Mouse (Mus musculus) forebrain, embryonic 14.5 days (tissue): ENCODE measurements around the gene Cwh43. TPM values are rescaled to one million over a fixed set of nuclear protein-coding genes. Genes with fewer than 3 reads are reported as not detected.
A peak's percentile ranks its signal among the peaks of the same experiment; 100 is the strongest.

ENCODE experiments used
- ATAC-seq: fragments of 200-750 bp; cut with Nextera tagmentation; 2 replicates; pipeline ENCODE4 v1.8.0; 2017; ENCODE audit warnings: mild to moderate bottlenecking, moderate library complexity
- DNase-seq: peaks from one replicate; pipeline ENCODE4 v3.0.0-alpha.2; 2015; ENCODE audit warnings: low spot score
- H3K27ac ChIP-seq: fragments of 300-500 bp; sonication (generic); 2 replicates; pipeline ENCODE4 v1.5.1; 2014; ENCODE audit warnings: low read depth, mild to moderate bottlenecking, control low read depth, low read length, moderate library complexity
- H3K27me3 ChIP-seq: fragments of 300-500 bp; sonication (generic); replicated peaks from 2 replicates; pipeline ENCODE4 v1.6.1; 2014; ENCODE audit warnings: low read length, control low read depth, mixed read lengths; ENCODE audit not compliant: control insufficient read depth, insufficient read depth
- H3K36me3 ChIP-seq: fragments of 300-500 bp; sonication (generic); 2 replicates; pipeline ENCODE4 v1.6.1; 2014; ENCODE audit warnings: low read length, control low read depth; ENCODE audit not compliant: control insufficient read depth, insufficient read depth
- H3K4me1 ChIP-seq: fragments of 300-500 bp; sonication (generic); 2 replicates; pipeline ENCODE4 v1.6.1; 2014; ENCODE audit warnings: antibody characterized with exemption, low read length, control low read depth; ENCODE audit not compliant: control insufficient read depth, insufficient read depth
- H3K4me2 ChIP-seq: fragments of 300-500 bp; sonication (generic); 2 replicates; pipeline ENCODE4 v1.6.1; 2014; ENCODE audit warnings: mild to moderate bottlenecking, control low read depth, low read length
- H3K4me3 ChIP-seq: fragments of 300-500 bp; sonication (generic); 2 replicates; pipeline ENCODE4 v1.5.1; 2014; ENCODE audit warnings: low read depth, low read length, control low read depth
- H3K9ac ChIP-seq: fragments of 300-500 bp; sonication (generic); 2 replicates; pipeline ENCODE4 v1.6.1; 2014; ENCODE audit warnings: mild to moderate bottlenecking, low read length, control low read depth, moderate library complexity
- H3K9me3 ChIP-seq: fragments of 300-500 bp; sonication (generic); replicated peaks from 2 replicates; pipeline ENCODE4 v1.6.1; 2016; ENCODE audit warnings: low read length, control low read depth, mixed read lengths; ENCODE audit not compliant: control insufficient read depth
- WGBS: fragments of 180-500 bp; shearing (Covaris S2); extraction: QIAGEN DNeasy Blood & Tissue Kit; methylation state at CpG from one replicate; pipeline ENCODE4 v1.1.7; 2014; 5-methylcytosine and 5-hydroxymethylcytosine counted together
- polyA plus RNA-seq: library from polyadenylated mRNA; unstranded; fragments of >200 nt; fragmentation: Nextera tagmentation; extraction: Ambion mirVana; gene quantifications from 2 replicates; pipeline ENCODE4 v1.2.1, GENCODE M21; 2014

The Cwh43 gene
- polyA plus RNA-seq, 1 experiment from 2014 or later: not detected

DNA sequence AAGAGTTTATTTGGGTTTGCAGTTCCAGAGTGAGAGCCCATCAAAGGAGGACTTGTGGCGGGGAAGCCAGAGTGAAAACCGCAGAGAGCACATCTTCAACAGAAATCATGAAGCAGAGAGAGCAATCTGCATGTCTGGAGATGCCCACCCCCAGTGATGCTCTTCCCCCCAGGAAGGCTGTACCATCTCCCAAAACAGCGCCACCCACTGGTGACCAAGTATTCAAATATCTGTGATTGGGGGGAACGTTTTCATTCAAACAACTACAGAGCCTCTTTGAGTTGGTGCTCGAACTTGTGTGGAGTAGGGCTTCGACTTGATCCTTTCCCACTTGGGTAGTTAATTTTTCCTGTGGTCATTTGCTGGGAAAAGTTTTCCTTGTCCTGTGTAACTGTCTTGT, 1.1 kb upstream of the Cwh43 start:
- Histone ChIP-seq H3K4me2 (no peak overlapping the region), H3K4me1 (peaks cover 15% of the 10 kb centered on the region), H3K9me3 (no peaks in the 10 kb centered on the region), H3K27ac (no peak overlapping the region), H3K4me3 (no peak overlapping the region), H3K27me3 (peaks cover 24% of the 10 kb centered on the region), H3K9ac (no peak overlapping the region), H3K36me3 (no peaks in the 10 kb centered on the region)
- DNase-seq (no peak), ATAC-seq (no peak)
- 82% methylated on average over 6 of the region's 6 CpGs for WGBS

DNA sequence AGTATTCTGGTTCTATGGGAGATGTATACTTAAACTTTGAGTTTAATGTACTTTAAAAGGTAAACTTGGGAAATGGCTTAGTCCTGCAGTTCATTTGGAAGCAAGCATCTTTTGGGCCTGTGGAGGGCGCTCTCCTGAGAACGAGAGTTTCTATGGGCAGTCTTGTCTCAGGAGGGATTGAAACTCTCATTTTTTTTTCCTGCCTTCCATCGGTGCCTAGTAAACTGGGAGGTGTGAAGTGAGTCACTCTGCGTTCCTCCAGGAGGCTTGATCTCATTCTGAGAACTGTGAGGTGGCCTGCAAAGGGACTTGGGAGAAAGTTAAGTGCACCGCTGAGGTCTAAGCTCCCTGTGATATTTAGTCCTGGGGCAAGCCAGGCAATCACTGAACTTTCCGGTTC, 986 bp downstream of the Cwh43 start:
- WGBS: 42% methylated on average over 6 of the region's 6 CpGs
- Histone ChIP-seq H3K9me3 (no peaks in the 10 kb centered on the region), H3K4me1 (peaks cover 7% of the 10 kb centered on the region; the same call in 1 of the 2 replicates), H3K9ac (no peak overlapping the region), H3K27ac (no peak overlapping the region), H3K4me2 (no peak overlapping the region), H3K36me3 (no peaks in the 10 kb centered on the region), H3K4me3 (no peak overlapping the region), H3K27me3 (peaks cover 24% of the 10 kb centered on the region)
- no peak for DNase-seq
- ATAC-seq: no peak

DNA sequence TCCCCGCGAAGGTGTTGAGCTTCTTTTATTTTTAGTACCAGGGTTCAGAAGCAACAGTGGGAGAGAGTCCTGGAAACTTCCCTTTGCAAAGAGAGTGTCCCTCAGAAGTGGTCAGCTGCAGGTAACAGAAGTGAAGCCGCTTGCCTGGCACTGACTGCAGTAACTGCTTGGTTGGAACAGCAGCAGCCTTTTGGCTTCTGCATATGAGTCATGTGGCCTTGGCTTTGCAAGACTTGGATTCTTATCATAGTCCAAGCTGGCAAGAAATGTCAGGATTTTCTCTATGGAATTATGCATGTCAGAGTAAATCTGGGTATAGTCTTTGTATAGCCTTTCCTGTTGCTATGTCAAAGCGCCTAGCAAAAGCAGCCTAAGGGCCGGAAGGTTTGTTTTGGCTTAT, 4.1 kb downstream of the Cwh43 start:
- Histone ChIP-seq H3K9ac (no peak overlapping the region), H3K27me3 (peaks cover 18% of the 10 kb centered on the region), H3K4me2 (no peak overlapping the region), H3K4me1 (peaks cover 7% of the 10 kb centered on the region; the same call in 1 of the 2 replicates), H3K4me3 (no peak overlapping the region), H3K36me3 (no peaks in the 10 kb centered on the region), H3K27ac (no peak overlapping the region), H3K9me3 (no peaks in the 10 kb centered on the region)
- ATAC-seq (no peak), DNase-seq (no peak)
- 80% methylated on average over 5 of the region's 5 CpGs for WGBS

DNA sequence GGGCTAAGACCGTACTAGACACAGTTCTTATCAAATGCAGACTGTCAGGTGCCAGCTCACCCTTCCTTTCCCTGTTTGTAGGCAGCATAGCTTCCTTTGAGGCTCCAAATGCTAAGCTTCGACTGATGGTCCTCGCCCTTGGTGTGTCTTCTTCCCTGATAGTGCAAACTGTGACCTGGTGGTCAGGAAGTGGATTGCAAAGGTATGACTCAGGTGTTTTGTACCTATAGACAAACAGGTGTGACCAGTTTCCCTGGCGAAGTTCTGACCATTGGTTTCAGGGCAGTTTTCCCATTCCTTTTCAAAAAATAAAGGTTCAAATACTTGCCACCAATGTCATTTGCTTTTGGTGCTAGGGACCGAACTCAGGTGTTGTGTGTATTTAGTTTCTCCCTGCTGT, 5.9 kb downstream of the Cwh43 start:
- no peak for ATAC-seq

DNA sequence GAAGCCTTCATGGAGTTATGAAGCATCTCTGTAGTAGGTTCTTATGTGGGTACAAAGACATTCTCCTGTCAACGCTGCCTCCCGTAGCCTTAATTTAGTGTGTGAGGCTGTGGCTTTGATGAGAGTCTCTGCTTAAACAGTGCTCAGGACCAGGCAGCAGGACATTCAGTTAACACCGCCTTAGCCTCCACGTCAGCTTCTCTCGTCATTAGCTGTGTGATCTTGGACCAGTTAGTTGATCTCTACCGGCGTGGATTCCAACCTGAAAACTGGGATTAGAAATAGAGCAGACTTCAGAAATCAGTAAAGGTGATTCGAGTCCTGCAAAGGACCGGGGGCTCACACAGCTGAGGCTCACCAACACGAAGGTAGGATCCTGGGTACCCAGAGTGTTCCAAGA, 8.3 kb downstream of the Cwh43 start:
- no peaks in the 10 kb centered on the region for H3K4me1 ChIP-seq
- ATAC-seq (no peak), DNase-seq (no peak)
- WGBS: 84% methylated on average over 10 of the region's 10 CpGs
- H3K27ac ChIP-seq: no peak overlapping the region
- no peaks in the 10 kb centered on the region for H3K36me3 ChIP-seq
- no peak overlapping the region for H3K4me3 ChIP-seq
- H3K9ac ChIP-seq: no peak overlapping the region
- no peaks in the 10 kb centered on the region for H3K9me3 ChIP-seq
- H3K27me3 ChIP-seq: no peaks in the 10 kb centered on the region
- H3K4me2 ChIP-seq: no peak overlapping the region

More for the DNA sequence above, 5.9 kb downstream of the Cwh43 start:
- H3K36me3 ChIP-seq: no peaks in the 10 kb centered on the region
- H3K4me3 ChIP-seq: no peak overlapping the region
- H3K4me1 ChIP-seq: no peaks in the 10 kb centered on the region
- H3K9me3 ChIP-seq: no peaks in the 10 kb centered on the region
- peaks cover 5% of the 10 kb centered on the region; the same call in 1 of the 2 replicates for H3K27me3 ChIP-seq
- no peak overlapping the region for H3K4me2 ChIP-seq
- WGBS: 88% methylated on average over 5 of the region's 5 CpGs
- DNase-seq: no peak
- H3K9ac ChIP-seq: no peak overlapping the region
- H3K27ac ChIP-seq: no peak overlapping the region

DNA sequence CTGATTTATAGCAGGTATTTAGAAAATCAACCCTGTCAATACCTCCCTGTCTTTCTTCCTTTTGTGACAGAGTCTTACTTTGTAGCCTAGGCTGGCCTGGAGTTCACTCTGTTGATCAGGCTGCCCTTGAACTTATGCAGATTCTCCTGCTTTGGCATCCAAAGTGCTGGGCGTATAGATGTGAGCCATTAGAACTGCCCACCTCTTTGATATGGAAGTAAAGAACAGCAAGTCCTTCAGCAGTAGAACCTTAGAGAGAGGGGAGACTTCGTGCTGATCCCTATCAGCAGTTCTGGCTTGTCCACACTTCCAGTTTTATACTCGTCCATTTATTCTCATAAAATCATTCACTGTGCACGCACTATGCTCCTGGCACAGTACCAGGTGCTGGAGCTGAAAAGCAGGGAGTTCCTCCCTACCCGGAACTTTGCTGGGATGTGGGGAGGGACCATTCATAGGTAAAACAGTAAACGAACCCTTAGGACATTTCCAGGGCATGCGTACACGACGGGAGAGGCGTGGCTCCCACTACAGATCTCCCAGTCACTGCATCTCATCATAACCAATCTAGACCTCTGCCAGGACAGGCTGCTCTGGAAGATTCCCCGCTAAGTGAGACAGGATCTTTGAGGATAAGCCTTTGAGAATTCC, 13.3 kb downstream of the Cwh43 start:
- H3K4me2 ChIP-seq: no peak overlapping the region
- H3K4me3 ChIP-seq: no peak overlapping the region
- no peak overlapping the region for H3K9ac ChIP-seq
- H3K4me1 ChIP-seq: no peaks in the 10 kb centered on the region
- DNase-seq (no peak), ATAC-seq (no peak)
- no peaks in the 10 kb centered on the region for H3K27me3 ChIP-seq
- 66% methylated on average over 11 of the region's 11 CpGs for WGBS
- H3K9me3 ChIP-seq: no peaks in the 10 kb centered on the region
- no peaks in the 10 kb centered on the region for H3K36me3 ChIP-seq
- H3K27ac ChIP-seq: no peak overlapping the region

DNA sequence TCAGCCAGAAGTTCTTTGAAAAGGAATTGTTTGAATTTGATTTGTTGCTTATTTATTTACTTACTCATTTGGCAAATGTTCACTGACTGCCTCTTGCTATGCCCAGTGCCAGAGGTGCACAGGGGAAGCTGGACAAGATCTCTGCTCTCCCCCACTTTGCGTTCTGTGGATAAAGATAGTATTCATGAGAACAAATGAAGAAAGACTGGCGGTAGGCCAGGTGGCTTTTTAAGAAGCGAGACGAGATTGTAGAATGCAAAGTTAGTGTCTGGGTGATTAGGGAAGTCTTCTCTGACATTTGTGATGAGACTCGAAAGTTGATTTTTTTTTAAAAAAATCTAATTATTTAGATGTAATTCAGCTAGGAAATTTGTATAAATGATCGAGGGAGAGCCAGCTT, 20.9 kb downstream of the Cwh43 start:
- H3K9ac ChIP-seq: no peak overlapping the region
- no peaks in the 10 kb centered on the region for H3K27me3 ChIP-seq
- no peaks in the 10 kb centered on the region for H3K9me3 ChIP-seq
- no peak overlapping the region for H3K4me2 ChIP-seq
- H3K36me3 ChIP-seq: no peaks in the 10 kb centered on the region
- no peak overlapping the region for H3K27ac ChIP-seq
- ATAC-seq: no peak
- WGBS: 58% methylated on average over 6 of the region's 6 CpGs
- no peak overlapping the region for H3K4me3 ChIP-seq
- DNase-seq: no peak
- no peaks in the 10 kb centered on the region for H3K4me1 ChIP-seq

DNA sequence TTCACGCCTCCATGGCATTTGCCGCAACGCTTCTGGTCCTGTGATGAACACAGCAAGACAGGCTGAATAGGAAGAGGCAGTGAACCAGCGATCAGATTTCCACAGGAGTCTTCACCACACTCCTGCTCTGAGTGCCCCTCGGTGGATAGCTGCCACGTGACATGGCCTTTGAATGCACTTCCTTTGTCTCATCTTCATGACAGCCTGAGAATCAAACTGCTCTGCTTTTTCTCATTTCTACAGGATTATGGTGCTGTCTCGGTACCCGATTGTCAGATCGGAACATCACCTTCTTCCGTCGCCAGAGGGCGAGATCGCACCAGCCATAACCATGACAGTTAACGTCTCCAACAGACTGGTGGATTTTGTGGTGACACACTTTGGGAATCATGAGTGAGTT, 25.7 kb downstream of the Cwh43 start:
- no peaks in the 10 kb centered on the region for H3K4me1 ChIP-seq
- ATAC-seq: peak; percentile 93
- no peaks in the 10 kb centered on the region for H3K36me3 ChIP-seq
- H3K9ac ChIP-seq: no peak overlapping the region
- H3K4me2 ChIP-seq: peak overlapping the region; percentile 20; the same call in 1 of the 2 replicates
- peak; percentile 92 for DNase-seq
- 18% methylated on average over 14 of the region's 14 CpGs for WGBS
- no peaks in the 10 kb centered on the region for H3K9me3 ChIP-seq
- H3K4me3 ChIP-seq: no peak overlapping the region
- no peaks in the 10 kb centered on the region for H3K27me3 ChIP-seq
- 0 out of 2 replicates have a peak overlapping the region, but pooled peaks have one; percentile 15 for H3K27ac ChIP-seq

DNA sequence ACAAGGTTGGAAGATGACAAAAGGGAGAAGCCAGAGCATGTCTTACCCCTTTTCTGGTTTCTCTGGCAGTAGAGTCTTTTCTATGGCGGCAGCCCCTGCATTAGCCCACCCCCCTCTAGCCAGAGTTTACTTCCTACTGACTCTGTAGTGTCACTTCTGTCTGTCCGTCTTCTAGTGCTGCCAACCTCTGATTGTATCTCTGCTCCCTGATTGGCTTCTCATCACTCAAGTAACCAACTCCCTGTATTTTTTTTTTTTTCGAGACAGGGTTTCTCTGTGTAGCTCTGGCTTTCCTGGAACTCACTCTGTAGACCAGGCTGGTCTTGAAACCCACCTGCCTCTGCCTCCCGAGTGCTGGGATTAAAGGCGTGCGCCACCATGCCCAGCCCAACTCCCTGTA, 26.9 kb downstream of the Cwh43 start:
- Histone ChIP-seq H3K9ac (no peak overlapping the region), H3K36me3 (no peaks in the 10 kb centered on the region), H3K27me3 (no peaks in the 10 kb centered on the region), H3K27ac (no peak overlapping the region), H3K4me3 (no peak overlapping the region), H3K4me1 (no peaks in the 10 kb centered on the region), H3K4me2 (no peak overlapping the region), H3K9me3 (no peaks in the 10 kb centered on the region)
- 88% methylated on average over 6 of the region's 6 CpGs for WGBS
- ATAC-seq (no peak), DNase-seq (no peak)
